Mouse (Mus musculus) CD4-positive, CD25-positive, alpha-beta regulatory T cell (primary cell): Measurements from ENCODE around the gene Fahd2a. TPM values are rescaled to one million over a fixed set of nuclear protein-coding genes. Genes with fewer than 3 reads are reported as not detected.

Experiments
- polyA plus RNA-seq: library from polyadenylated mRNA; unstranded; fragments of 100-300 nt; shearing (Covaris generic); gene quantifications from one replicate; pipeline ENCODE4 v1.2.1, GENCODE M21; 2017

Fahd2a gene
- 29.0 TPM for polyA plus RNA-seq

DNA sequence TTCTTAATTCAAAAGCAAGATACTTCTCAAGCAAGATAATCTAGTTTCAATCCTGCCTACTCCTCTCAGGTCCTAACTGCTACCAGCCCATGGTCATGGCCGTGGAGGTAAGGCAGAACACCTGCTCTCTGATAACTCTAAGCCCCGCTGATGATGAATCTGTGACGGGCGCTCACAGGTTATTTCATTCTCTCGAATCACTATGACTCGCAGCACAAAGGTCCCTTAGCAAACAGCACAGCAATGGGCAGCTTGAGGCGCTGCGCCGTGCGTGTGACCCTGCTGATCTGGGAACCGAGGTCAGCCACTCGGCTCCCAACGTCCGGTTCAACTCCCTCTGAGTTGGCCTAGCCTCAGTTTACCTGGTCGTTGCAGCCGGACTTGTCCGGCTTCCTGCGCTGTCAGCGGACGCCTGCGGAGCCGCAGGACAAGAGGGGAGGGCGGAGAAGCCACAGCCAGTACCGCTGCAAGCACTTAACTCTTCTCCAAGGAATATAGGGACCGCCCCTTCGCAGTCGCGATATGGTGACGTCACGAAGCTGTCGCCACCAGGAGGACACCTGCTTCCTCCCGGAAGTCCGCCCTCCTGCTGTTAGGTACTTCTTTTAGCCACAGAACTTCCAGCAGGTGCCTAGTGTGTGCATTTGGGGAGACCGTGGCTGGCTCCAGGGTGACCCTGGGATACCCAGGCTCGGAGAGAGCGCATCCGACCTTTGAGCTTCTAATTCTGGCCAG lies at the start of gene Fahd2a:
TSS of gene Fahd2a (minus strand) at position 511 of the 735 bp plus-strand sequence.

DNA sequence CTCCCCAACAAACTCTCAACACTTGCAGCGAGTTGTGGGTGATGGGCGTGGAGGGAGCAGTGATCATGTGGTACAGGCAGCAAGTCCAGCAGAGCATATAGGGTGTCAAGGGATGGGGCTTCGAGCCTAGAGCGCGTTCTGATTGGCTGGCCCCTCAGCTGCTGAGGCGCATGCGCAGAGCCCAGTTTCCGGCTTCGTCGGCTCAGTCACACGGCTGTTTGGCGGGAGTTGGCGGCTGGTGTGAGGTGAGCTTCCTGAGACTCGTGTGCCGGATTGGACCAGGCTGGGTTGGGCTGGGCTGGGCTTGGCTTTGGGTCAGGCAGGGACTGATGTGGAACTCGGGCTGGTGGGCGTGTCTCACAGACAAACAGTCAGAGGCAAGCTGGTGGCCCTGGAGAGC lies 19.4 kb downstream of the Fahd2a start, which contains the start of gene Gpat2:
TSS of gene Gpat2 (plus strand) at position 223 of the 400 bp plus-strand sequence.

Other genes with a start within 250 kb of the Fahd2a start
- gene 1810024B03Rik, start 236.3 kb downstream of the Fahd2a start, polyA plus RNA-seq, result 1.3 TPM
- 95.4 TPM for gene Snrnp200, start 236.2 kb downstream of the Fahd2a start, polyA plus RNA-seq
- 76.9 TPM for gene Ciao1, start 196.7 kb downstream of the Fahd2a start, polyA plus RNA-seq
- gene Tmem127, start 196.7 kb downstream of the Fahd2a start, polyA plus RNA-seq, result 48.9 TPM
- gene Stard7, start 174.3 kb downstream of the Fahd2a start, polyA plus RNA-seq, result 96.8 TPM
- gene Dusp2, start 108.4 kb downstream of the Fahd2a start, polyA plus RNA-seq, result 433 TPM
- gene Astl, start 105.9 kb downstream of the Fahd2a start, polyA plus RNA-seq, result 0.44 TPM
- 0.07 TPM for gene Adra2b, start 81.4 kb downstream of the Fahd2a start, polyA plus RNA-seq
- gene Gpat2, start 19.4 kb downstream of the Fahd2a start, polyA plus RNA-seq, result 0.68 TPM
- not detected for gene Kcnip3, start 77.5 kb upstream of the Fahd2a start, polyA plus RNA-seq
- gene Prom2, start 96.9 kb upstream of the Fahd2a start, polyA plus RNA-seq, result 0.04 TPM
- 3.8 TPM for gene Zfp661, start 142.5 kb upstream of the Fahd2a start, polyA plus RNA-seq
- 142 TPM for gene Mrps5, start 142.7 kb upstream of the Fahd2a start, polyA plus RNA-seq
- gene Mal, start 212.1 kb upstream of the Fahd2a start, polyA plus RNA-seq, result not detected